Mouse (Mus musculus) kidney, adult 18-20 months (tissue): Measurements from ENCODE around the gene Ccl8.

Source experiments
- DNase-seq: peaks from one replicate; pipeline ENCODE4 v3.0.0; 2021

Gene Ccl8

DNA sequence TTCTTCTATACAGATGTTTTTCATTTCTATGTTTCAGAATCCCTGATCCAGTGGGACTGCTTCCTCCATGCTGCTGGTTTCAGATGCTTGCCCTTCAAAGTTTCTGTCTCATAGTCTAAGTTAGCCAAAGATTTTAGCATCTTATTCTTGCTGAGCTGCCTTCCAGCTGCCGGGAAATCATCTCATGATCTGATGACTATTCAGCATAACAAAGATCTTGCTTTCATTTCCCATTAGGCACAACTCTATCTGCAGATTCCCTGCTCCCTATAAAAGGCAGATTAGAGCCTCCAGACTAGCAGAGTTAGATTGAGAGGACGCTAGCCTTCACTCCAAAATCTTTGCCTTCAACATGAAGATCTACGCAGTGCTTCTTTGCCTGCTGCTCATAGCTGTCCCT lies at the start of gene Ccl8:
Gene Ccl8, plus strand, starts transcription at position 301 of the 400 bp plus-strand sequence.
- no peak for DNase-seq

DNA sequence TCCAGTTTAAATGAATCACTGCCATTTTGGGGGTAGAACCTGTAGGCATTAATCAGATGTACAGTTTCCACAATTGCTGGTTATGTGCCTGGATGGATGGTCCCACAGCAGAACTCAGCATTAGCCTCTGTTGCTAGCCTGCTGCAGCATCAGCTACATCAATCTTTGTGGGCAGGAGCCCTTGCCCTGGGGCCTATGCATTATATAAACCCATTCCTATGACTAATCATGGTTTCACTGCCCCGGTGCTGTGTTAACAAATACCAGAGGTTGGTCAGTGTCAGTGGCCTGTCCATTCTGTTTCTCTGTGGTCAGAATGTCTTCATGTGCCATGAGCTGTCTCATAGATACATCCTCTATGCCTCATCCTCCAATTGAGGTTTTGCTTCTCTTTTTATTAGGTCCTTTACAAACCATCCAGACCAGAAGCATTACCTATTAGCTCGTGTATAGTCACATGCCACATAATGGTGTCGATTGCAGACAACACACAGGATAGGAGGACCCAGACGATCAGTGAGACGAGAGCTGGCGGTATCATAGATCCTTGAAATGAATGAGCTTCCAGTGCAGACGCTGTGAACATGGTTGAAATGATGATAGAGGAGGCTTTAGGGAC lies 47.9 kb upstream of the Ccl8 start:
- no peak for DNase-seq

DNA sequence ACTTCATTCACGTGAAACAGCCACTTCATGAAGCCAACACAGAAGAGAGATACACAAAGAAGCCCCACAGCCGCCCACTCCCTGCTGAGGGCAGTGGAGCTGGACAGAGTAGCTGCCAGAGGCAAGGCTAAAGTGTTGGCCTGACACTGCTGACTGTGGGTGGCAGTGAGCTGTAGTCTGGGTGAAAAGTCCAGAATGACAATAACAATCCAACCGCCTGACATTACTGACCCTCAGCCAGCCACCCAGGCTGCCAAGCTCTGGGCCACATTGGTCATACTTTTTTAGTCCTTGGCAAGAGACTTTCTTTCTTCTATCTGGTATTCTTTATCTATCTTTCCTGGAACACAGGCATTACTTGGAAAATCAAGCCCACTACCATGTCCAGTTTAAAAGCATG lies 43.9 kb upstream of the Ccl8 start:
- DNase-seq: no peak

DNA sequence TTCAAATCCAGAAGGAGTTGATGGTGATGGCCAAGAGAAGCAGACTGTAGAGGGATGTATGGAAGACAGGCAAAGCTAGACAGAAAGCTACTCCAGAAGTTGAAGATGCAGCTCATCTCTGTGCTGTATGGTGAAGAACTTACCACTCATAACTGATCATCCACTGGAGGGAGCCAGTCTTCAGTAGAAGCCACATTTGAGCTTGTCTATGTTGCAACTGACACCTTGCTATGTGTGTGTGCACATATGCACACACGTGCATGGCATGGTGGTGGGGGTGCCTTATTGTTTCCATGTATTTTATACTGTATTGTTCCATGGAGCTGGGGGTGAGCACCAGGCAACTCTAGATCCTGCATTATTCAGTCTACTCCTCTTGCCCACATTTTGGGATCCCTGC lies 42.6 kb upstream of the Ccl8 start:
- DNase-seq: no peak

DNA sequence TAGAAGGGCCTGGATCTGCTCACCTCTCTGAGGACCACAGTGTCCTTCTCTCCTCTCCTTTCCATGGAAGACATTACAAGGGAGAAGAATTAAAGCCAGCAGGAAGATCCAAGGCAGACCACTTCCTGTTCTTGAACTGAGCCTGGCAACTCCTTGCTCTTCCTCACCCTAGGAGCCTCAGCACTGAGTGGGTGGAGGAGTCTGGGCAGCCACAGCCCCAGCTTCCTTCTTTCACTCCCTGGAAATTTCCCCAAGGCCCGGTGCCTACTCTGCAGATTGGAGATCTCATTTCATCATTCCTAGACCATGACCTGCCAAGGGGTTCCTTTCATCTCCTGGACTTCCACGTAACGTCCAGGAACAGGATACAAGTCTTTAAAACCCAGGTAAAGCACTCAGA lies 42.0 kb upstream of the Ccl8 start:
- DNase-seq: no peak

DNA sequence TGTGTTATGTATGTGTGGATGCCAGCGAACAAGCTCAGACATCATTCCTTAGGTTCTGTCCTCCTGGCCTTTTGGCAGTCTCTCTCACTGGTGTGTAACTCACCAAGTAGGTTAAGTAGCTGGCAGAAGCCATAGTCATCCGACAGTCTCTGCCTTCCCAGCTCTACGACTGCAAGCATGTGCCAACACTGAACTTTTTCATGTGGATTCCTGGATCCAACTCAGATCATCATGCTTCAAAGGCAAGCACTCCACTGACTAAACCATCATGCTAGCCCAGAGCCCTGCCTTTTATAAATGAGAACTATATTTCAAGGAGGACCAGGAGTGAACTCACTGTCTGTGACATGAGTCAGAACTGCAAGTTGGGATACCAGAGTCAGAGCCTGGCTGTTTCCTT lies 41.3 kb upstream of the Ccl8 start:
- no peak for DNase-seq

DNA sequence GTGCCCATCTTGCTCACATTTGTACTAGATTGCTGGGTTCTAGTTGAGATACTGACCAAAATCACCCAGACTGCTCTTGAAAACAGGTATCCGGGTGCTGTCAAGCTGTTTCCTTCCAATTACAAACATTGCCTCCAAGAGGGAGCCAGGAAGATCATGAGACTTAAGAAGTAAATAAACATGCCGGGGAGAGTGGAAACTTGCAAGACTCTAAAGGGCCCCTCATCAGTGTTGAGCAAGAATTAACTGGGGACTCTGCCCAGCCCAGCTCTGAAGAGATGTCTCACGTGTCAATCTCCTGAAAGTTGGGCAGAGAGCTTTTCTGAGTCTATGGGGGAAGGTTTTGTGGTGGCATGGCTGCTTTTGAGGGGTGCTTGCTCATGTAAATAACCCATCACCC lies 38.0 kb upstream of the Ccl8 start:
- no peak for DNase-seq

DNA sequence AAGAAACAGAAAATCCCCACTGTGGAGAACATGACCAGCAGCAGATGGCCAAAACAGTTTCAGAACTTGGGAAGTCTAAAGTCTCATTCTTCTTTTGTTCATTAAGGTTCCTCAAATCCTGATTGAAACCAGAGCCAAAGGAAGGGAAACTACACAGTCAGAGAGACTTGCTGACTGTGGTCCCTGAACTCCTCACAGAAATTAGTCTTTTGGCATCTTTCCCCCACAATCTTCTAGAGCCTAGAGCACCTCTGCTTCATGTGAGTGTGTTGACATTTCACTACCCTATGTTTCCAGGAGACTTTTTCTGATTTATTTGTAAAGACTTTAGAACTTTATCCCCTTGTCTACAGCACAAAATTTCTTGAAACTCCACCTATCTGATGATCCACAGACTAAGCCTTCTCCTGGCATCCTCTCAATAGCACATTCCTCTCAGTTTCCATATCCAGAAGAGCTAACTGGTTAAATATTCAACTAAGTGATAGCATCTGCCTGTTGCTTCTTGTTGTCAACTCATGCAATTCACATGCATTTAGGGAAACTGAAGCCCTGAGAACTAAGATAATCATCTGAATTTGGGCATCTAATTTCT lies 36.8 kb upstream of the Ccl8 start:
- no peak for DNase-seq

DNA sequence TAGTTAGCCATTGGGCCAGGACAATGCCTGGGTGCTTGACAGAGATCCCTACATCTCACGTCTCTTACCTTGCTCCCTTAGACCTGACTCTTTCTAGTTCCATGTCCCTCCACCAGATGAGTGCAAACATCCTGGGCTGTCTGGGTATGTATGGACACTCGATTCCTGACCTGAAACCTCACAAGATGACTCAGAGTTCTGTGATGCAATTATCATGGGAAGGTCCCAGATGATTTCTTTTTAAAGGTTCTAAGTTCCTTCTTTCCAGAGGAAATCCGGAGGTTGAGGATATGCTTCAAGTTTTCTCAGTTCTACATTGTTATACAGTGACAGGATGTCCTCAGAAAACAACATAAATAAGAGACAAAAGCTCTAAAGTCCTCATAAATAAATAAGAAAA lies 34.1 kb upstream of the Ccl8 start:
- DNase-seq: no peak

DNA sequence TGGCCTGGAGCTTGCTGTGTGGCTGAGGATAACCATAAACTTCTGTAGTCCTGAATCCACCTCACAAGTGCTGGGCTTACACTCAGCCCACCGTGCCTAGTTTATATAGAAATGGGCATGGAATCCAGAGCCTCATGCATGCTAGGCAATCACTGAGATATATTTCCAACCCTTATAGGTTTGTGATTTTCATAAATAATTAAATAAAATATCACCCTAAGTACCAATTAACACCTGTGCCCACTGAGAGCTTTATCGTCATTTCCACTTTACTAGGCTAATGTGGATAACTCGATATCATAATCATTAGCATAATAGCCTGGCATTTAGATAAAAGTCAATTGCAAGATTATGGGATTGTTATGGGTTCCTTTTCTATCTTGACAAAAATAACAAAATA lies 30.6 kb upstream of the Ccl8 start:
- DNase-seq: no peak

DNA sequence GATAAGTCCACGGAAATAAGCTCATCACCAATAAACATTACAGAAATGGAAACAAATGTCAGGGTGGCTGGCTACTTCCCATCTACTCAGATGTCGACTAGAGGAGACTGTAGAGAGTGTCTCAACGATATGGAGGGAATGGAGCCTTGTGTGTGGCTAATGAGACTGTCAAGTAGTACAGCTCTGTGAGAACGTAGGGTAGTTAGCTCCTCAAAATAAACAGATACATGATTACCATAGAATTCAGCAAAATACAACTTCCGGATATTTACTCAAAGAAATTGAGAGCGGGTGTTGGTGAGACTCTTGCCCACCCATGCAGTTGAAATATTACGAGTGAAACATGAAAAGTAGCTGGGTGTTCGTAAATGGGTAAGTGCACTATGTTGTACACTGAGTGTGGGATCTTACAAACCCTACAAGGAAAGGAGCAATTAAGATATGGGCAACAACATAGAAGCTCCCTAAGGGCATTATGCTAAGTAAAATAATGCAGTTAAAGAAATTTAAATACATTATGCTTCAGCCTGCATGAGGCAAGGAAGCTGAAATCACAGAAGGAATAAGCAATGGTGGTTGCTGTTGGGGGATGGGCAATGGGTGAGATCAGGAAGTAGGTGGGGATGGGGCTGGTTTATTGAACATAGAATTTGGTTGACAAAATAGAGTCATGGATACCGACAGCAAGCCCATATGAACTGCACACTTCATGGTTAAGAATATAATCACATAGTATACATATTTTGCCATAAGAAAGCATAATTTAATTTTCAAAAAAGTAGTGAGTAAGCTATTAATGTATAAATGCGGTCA lies 15.3 kb upstream of the Ccl8 start:
- DNase-seq: no peak

DNA sequence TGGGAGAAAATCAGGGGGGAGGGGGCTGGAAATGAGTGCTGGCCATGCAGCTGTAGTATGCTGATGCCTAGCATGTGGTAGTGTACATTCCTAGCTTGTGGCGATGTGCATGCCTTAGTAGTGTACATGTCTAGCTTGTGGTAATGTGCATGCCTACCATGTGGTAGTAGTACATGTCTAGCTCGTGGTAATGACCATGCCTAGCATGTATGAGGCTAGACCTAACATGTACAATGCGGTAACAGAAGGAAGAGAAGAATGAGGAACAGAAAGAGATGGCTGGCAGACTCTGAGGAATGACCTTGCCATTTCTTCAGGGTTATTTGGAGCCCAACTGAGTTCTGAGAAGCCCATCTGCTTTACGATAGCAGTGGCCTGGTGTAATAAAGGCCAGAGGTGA lies 13.9 kb upstream of the Ccl8 start:
- no peak for DNase-seq

DNA sequence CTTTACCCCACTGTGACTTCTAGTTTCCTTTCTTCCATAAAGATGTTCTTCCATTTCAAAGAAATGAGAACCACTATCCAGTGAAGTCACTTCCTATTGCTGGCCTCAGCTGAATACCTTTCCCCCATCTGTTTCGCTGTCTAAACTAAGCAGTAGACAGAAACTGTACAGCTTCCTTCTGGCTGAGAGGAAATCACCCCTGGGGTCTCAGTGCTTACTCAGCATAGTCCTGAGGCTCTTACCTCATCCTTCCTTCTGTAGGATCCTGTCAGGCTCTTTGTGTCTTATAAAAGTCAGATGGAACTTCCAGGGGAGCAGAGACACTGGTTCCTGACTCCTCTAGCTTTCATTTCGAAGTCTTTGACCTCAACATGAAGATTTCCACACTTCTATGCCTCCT lies 13.5 kb upstream of the Ccl8 start, which contains the start of gene Ccl12:
Gene Ccl12, plus strand, starts transcription at position 317 of the 400 bp plus-strand sequence.
- no peak for DNase-seq

DNA sequence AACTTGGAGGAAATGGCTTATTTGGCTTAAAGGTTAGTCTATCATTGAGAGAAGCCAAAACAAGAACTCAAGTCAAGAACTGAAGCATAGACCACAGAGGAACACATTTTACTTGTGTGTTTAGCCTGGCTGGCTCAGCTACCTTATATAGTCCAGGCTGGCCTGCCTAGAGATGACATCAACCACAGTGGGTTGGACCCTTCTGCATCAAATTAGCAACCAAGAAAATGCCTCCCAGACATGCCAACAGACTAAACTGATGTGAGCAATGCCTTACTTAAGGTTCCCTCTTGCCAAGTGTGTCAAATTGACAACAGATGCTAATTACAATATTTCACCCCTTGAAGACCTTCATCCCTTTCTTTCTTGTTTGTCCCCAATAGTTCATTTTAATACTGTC lies 5.4 kb upstream of the Ccl8 start:
- DNase-seq: no peak

DNA sequence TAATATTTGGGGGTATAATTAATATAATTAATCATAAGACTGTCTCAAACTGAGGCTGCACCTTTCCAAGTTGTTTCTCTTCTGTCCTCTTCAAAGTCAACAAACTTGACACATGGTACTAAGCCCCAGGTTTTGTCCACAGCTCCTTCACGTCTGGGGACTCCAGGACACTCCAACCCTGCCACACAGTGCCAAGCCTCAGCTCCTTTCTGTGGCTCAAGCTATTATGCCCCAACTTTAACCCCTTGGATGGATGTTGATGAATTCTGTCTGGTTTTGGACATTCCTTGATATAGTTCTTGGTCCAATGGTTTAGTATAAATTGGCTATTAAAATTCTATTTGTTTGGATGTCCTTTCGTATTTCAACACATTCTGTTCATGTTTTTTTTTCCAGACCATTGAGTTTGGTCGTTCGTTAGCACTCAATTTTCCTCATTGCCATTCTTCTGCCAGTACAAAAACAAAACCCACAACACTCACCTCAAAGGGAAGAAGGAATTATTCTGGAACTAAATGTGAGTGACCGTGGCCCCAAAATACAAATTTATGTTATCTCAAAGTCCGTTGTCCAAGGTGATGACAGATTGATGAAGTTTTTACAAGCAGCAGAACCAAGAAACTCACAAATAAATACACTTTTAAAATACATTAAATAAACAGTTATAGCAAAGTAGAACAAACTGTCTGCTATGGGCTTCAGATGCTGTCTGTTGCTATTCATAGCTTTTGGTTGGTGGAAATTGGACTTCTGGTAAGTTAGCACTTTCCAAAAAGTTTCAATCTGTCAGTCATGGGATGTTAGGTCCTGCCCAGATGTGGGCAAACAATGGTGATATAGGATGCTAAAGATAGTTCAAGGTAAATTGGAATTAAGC lies 4.4 kb upstream of the Ccl8 start:
- no peak for DNase-seq

DNA sequence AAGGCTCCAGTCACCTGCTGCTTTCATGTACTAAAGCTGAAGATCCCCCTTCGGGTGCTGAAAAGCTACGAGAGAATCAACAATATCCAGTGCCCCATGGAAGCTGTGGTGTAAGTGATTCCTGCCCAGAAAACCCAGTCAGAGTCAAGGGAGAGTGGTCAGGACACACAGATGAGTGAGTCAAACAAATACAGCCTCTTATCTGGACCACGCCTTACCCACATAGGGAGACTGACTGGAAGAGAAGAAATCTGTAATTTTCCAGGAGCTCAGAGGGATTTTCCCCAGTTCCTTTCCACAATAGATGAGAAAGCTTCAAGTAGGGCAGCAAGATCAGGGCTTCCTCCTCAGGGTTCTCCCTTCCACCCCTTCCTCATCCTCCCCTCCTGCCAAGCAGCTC lies 1.1 kb downstream of the Ccl8 start:
- DNase-seq: no peak

DNA sequence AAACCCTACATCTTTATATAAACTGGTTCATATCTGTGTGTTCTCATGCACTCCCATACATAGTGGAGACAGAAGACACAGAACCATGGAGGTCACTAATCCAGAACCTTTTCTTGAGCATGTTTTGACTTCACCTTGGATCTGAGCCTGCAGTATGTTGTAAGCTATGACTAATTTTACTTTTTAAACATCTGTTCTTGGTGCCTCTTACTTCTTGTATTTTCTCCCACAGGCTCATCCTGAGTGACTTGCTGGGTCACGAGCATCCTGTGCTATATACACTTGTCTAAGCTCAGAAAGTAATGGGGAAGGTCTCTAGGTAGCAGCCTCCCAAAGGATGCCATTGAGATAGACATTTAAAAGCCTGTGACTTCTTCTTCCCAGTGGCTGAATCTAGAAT lies 18.0 kb downstream of the Ccl8 start:
- no peak for DNase-seq

DNA sequence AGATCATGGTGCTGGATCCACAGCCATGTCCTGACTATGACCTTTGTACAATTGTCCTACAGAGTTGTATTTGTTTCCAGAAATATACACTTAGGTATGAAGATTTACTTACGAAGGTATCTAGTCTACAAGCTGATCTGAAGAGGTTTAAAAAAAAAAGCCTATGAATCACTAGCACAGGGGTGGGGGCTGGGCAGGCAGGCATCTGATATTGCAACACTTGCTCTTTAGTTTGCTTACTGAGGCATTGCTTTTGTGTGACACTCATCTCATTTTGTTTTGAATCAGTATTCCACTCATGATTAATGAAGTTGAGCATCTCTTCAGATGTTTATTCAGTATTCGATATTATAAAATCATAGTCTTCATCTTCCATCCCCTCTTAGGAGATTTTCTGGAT lies 21.2 kb downstream of the Ccl8 start:
- DNase-seq: no peak

DNA sequence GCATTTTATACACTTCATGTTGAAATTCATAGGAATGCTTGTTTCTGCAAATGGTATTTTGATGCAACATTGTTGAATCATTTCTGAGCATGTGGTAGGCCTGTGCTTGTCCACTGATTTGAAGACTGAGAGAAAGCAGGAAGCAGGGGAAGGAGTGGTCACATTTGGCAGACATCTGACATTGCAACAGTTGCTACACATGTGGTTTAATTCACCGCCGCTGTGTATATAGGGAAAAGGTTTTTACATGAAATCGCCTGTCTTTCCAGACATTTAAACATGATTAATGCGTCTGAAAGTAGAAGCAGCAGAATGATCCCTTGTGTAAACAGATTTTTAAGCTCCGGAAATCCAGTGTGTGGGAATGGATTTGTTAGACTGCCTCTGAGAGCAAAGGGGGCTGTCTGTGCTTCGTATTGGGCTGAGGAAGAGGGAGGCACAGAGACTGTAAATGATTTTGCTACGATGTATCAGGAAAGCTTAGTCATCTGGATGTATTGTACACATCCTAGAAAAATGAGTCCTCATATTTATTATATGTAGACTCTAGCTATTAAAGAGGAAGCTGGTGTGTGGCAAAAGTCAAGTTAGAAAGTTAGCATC lies 24.6 kb downstream of the Ccl8 start:
- DNase-seq: no peak

DNA sequence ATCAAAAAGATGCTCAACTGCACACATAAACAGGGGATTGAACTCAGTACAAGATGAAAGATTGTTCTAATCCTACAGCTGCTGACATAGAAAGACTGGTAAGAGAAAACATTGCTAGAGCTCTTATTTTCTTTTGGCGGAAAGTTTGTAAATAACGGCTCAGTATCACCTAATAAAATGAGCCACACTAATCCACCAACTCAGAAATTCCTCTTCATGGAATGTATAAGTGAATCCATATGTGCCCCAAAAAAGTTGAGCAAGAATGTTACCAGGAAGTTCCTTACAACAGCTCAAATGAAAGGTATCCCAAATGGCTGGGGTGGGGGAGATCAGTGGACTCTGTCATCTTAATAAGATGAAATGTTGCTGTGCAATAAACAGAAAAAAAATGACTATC lies 44.1 kb downstream of the Ccl8 start:
- no peak for DNase-seq

DNA sequence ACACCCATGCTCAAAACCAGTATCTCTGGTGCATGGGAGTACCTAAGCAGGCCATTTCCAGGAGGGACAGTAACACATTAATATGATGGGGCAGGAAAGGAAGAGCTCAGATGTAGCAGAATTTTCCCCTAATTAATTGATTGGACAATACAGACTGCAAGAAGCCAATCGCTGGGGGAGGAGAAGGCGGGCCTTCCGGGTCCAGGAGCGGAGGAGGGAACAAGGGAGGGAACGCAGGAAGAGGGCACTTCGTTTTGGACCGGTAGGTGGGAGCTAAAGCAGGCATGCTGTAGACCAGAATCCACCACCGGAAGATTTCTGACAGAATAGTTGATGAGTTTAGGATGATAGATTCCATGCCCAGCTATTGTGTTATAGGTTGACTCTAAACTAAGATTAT lies 48.3 kb downstream of the Ccl8 start:
- no peak for DNase-seq
